19 mouse cellular contexts compared by ENCODE assay signal in the genomic region with DNA sequence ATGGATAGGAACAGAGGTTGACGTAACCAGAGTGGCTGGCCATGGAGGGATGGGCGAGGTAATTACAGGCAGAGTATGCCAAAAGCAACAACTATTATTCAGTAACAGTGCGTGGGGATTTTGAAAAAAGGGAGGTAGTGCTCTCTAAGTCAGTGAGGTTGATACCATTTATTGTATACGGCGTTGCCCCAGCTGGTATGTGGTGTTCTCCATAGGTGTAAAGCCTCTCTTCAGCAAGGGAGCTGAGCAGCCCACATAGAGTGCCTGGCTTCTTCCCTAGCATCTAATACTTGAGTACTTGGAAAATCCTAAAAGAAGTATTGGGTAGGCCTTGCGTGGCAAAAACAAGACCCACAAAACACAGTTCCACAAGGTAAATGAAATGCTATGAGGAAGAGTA. TPM values are rescaled to one million over a fixed set of nuclear protein-coding genes. Genes with fewer than 3 reads are reported as not detected.
"Had no signal": no experiment of that assay in that cellular context is flagged by ENCODE, and none has a peak within 500 bp of the region (broad histone marks: within the 10 kb centered on the region; RNA-seq: fewer than 3 reads in every experiment).

No protein-coding gene starts in this region.

- H3K9me3 ChIP-seq: midbrain, embryonic 10.5 days; midbrain, embryonic 12.5 days; neural tube, embryonic 13.5 days; neural tube, embryonic 15.5 days had no signal

- H3K27ac ChIP-seq: midbrain, embryonic 10.5 days; midbrain, embryonic 12.5 days; neural tube, embryonic 13.5 days; neural tube, embryonic 15.5 days had no signal

- H3K4me1 ChIP-seq: midbrain, embryonic 12.5 days had no signal

- H3K4me2 ChIP-seq: lung, embryonic 14.5 days; midbrain, embryonic 12.5 days; neural tube, embryonic 13.5 days; neural tube, embryonic 15.5 days had no signal

- ATAC-seq: midbrain, embryonic 16.5 days had no signal

- H3K9ac ChIP-seq: lung, embryonic 14.5 days; midbrain, embryonic 12.5 days; neural tube, embryonic 13.5 days; neural tube, embryonic 15.5 days had no signal

- DNase-seq: lung, adult 18-20 months; lung, embryonic 14.5 days; lung, postnatal 10 days; lung, postnatal 4 days; midbrain, embryonic 14.5 days; retina, postnatal 1 day; right cerebral cortex, adult 18-20 months; right cerebral cortex, postnatal 25 days; right cerebral cortex, postnatal 4 days; spleen, adult 18-20 months; thymus, adult 18-20 months; thymus, postnatal 14 days; thymus, postnatal 36 days had no signal

- H3K27me3 ChIP-seq: midbrain, embryonic 12.5 days; neural tube, embryonic 13.5 days; neural tube, embryonic 15.5 days had no signal

- H3K4me3 ChIP-seq: midbrain, embryonic 10.5 days; midbrain, embryonic 12.5 days; myocyte; neural tube, embryonic 13.5 days; neural tube, embryonic 15.5 days had no signal

RNA-seq across cellular contexts. Expression of gene Rnf130, which starts 33.1 kb away (rescaled TPM):
- polyA plus RNA-seq: myocyte had no signal
